Mouse (Mus musculus): Measurements from ENCODE around the gene Rgs5.

DNA sequence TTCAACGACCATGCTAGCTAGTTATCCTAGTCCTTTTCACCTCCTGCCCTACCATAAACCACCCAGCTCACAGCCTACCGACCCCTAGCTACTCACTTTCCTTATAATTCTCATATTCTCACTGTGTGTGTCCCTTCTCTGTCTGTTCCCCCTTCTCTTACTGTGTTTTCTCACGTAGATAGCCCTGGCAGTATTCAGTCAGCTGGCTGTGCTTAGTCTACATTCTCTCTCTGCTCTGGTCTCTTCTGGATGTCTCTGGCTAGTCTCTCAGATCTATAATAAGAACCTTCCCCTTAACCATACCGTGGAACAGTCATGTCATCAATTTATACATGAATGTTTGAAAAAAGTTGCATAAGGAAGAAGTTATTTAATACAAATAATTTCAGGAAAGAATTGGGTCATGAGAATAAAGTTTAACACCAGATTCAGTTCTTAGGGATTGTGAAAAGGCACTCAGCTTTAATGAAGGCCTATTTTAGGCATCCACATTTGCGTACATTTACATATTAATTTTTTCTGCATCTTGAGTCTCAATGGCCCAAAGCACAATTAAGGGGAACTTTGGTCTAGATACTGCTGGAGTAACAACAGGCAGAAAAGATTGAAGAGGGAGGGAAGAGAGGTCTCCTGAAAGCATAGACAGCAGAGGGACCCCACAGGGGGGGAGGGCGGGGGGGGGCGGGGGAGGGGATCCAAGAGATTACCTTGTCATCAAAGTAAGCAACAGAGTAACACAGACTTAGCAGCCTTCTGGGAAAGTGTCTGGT lies 10.2 kb upstream of the Rgs5 start:
- TF ChIP-seq CTCF (conservative IDR thresholded peaks at IDR 0.05; ENCODE audit: insufficient read depth, insufficient read length, low read depth, low read length) (no peak), POLR2A (IDR thresholded peaks at IDR 0.05; ENCODE audit: low read depth, low read length) (no peak)
